Comparison of ENCODE assay signal across 13 mouse cellular contexts in genomic region chr13:24654919-24655635, GRCm38 (mm10).
A peak's percentile ranks its signal among the peaks of the same experiment; 100 is the strongest.
DNase-seq lines count a peak whose midpoint lies in the region; ATAC-seq and TF ChIP-seq lines count a peak whose summit lies in the region.
"Had no signal": no experiment of that assay in that cellular context is flagged by ENCODE, and none has a peak within 500 bp of the region (broad histone marks: within the 10 kb centered on the region; RNA-seq: fewer than 3 reads in every experiment).

No protein-coding gene starts in this region.

- 59% methylated on average over 12 of the region's 12 CpGs for WGBS in intestine, embryonic 16.5 days
- 63% methylated on average over 12 of the region's 12 CpGs for WGBS in intestine, postnatal 0 days
- 64% methylated on average over 12 of the region's 12 CpGs for WGBS in forebrain, embryonic 11.5 days
- WGBS in midbrain, embryonic 14.5 days, result 51% methylated on average over 12 of the region's 12 CpGs

- intact Hi-C loops in left cerebral cortex, postnatal 36 days (cut with DNase I), result no loop called here

- H3K4me2 ChIP-seq in intestine, embryonic 16.5 days (ENCODE audit: low read depth, low read length), result no peak overlapping the region
- no peak overlapping the region for H3K4me2 ChIP-seq in intestine, postnatal 0 days (replicated peaks; ENCODE audit: low read depth)
- H3K4me2 ChIP-seq in forebrain, embryonic 11.5 days (ENCODE audit: low read depth, low read length, severe bottlenecking), result no peak overlapping the region
- no peak overlapping the region for H3K4me2 ChIP-seq in midbrain, embryonic 14.5 days (ENCODE audit: low read length)

- DNase-seq in forebrain, embryonic 11.5 days (ENCODE audit: low spot score), result no peak
- peak; percentile 48 for DNase-seq in midbrain, embryonic 14.5 days
- no peak for DNase-seq in left cerebral cortex, postnatal 36 days (ENCODE audit: low spot score in 2 of 2)
- no peak for DNase-seq in gastrocnemius, postnatal 25 days
- DNase-seq in lung, postnatal 25 days (ENCODE audit: low spot score), result no peak
- DNase-seq: cerebellum, adult 8-10 months; kidney, postnatal 25 days; left cerebral cortex, postnatal 4 days; liver, postnatal 0 days; thymus, postnatal 36 days had no signal

- H3K27ac ChIP-seq in intestine, embryonic 16.5 days (ENCODE audit: low read length), result 0 out of 2 replicates have a peak overlapping the region, but pooled peaks have one; percentile 27
- H3K27ac ChIP-seq in intestine, postnatal 0 days (ENCODE audit: low read depth, low read length), result no peak overlapping the region
- H3K27ac ChIP-seq in forebrain, embryonic 11.5 days (ENCODE audit: low read depth, low read length), result peak overlapping the region; percentile 2; the same call in 1 of the 2 replicates
- peak overlapping the region; percentile 76 for H3K27ac ChIP-seq in midbrain, embryonic 14.5 days (replicated peaks; ENCODE audit: low read depth, low read length)

- H3K4me3 ChIP-seq in intestine, embryonic 16.5 days (ENCODE audit: low read length), result no peak overlapping the region
- no peak overlapping the region for H3K4me3 ChIP-seq in intestine, postnatal 0 days (ENCODE audit: low read depth, low read length)
- no peak overlapping the region for H3K4me3 ChIP-seq in forebrain, embryonic 11.5 days (ENCODE audit: low read depth, low read length)
- H3K4me3 ChIP-seq in midbrain, embryonic 14.5 days (replicated peaks; ENCODE audit: low read depth, low read length), result no peak overlapping the region

- H3K4me1 ChIP-seq in intestine, embryonic 16.5 days (ENCODE audit: control insufficient read depth, insufficient read depth, low read length), result peaks cover 6% of the 10 kb centered on the region; the same call in 1 of the 2 replicates
- H3K4me1 ChIP-seq in intestine, postnatal 0 days (replicated peaks; ENCODE audit: control insufficient read depth, insufficient read depth, low read length), result no peaks in the 10 kb centered on the region
- peaks cover 5% of the 10 kb centered on the region; the same call in 1 of the 2 replicates for H3K4me1 ChIP-seq in forebrain, embryonic 11.5 days (replicated peaks; ENCODE audit: control insufficient read depth, insufficient read depth, low read length)
- H3K4me1 ChIP-seq in midbrain, embryonic 14.5 days (ENCODE audit: control insufficient read depth, insufficient read depth, low read length), result peaks cover 26% of the 10 kb centered on the region

- H3K9ac ChIP-seq in intestine, embryonic 16.5 days (ENCODE audit: low read depth, low read length), result no peak overlapping the region
- no peak overlapping the region for H3K9ac ChIP-seq in intestine, postnatal 0 days (ENCODE audit: low read depth, low read length)
- H3K9ac ChIP-seq in forebrain, embryonic 11.5 days (ENCODE audit: low read length), result no peak overlapping the region
- no peak overlapping the region for H3K9ac ChIP-seq in midbrain, embryonic 14.5 days (replicated peaks; ENCODE audit: low read length)
- H3K9ac ChIP-seq: liver, postnatal 0 days had no signal

- H3K9me3 ChIP-seq in intestine, embryonic 16.5 days (ENCODE audit: control insufficient read depth, low read length), result no peaks in the 10 kb centered on the region
- H3K9me3 ChIP-seq in intestine, postnatal 0 days (ENCODE audit: control insufficient read depth), result no peaks in the 10 kb centered on the region
- no peaks in the 10 kb centered on the region for H3K9me3 ChIP-seq in forebrain, embryonic 11.5 days (ENCODE audit: control insufficient read depth, low read length)
- no peaks in the 10 kb centered on the region for H3K9me3 ChIP-seq in midbrain, embryonic 14.5 days (ENCODE audit: control insufficient read depth, low read length)

- no peaks in the 10 kb centered on the region for H3K27me3 ChIP-seq in intestine, embryonic 16.5 days (replicated peaks; ENCODE audit: control insufficient read depth, insufficient read depth, low read length)
- H3K27me3 ChIP-seq in intestine, postnatal 0 days (replicated peaks; ENCODE audit: control insufficient read depth, insufficient read depth, low read length), result no peaks in the 10 kb centered on the region
- no peaks in the 10 kb centered on the region for H3K27me3 ChIP-seq in forebrain, embryonic 11.5 days (ENCODE audit: control insufficient read depth, insufficient read depth, low read length)
- no peaks in the 10 kb centered on the region for H3K27me3 ChIP-seq in midbrain, embryonic 14.5 days (ENCODE audit: control insufficient read depth, insufficient read depth, low read length)

- ATAC-seq in intestine, embryonic 16.5 days, result no peak
- no peak for ATAC-seq in intestine, postnatal 0 days
- ATAC-seq in CD4-positive, CD25-positive, alpha-beta regulatory T cell, adult 4 months, result peak; percentile 70
- no peak for ATAC-seq in forebrain, embryonic 11.5 days (replicated peaks; ENCODE audit: low FRiP score)
- no peak for ATAC-seq in midbrain, embryonic 14.5 days (ENCODE audit: low FRiP score, low TSS enrichment)
- ATAC-seq: liver, postnatal 0 days had no signal

- TF ChIP-seq CTCF in intestine, postnatal 0 days (IDR thresholded peaks at IDR 0.05; ENCODE audit: low read depth), result no peak

- no peaks in the 10 kb centered on the region for H3K36me3 ChIP-seq in intestine, embryonic 16.5 days (ENCODE audit: control insufficient read depth, insufficient read depth, low read length)
- no peaks in the 10 kb centered on the region for H3K36me3 ChIP-seq in intestine, postnatal 0 days (ENCODE audit: control insufficient read depth, insufficient read depth)
- no peaks in the 10 kb centered on the region for H3K36me3 ChIP-seq in forebrain, embryonic 11.5 days (ENCODE audit: control insufficient read depth, insufficient read depth, low read length)
- no peaks in the 10 kb centered on the region for H3K36me3 ChIP-seq in midbrain, embryonic 14.5 days (ENCODE audit: control insufficient read depth, insufficient read depth, low read length)
